Mouse (Mus musculus) hindbrain, embryonic 10.5 days (tissue): ENCODE results near the gene Gss. TPM values are rescaled to one million over a fixed set of nuclear protein-coding genes. Genes with fewer than 3 reads are reported as not detected.
A peak's percentile ranks its signal among the peaks of the same experiment; 100 is the strongest.

Source experiments
- DNase-seq: peaks from one replicate; pipeline ENCODE4 v3.0.0-alpha.2; 2017; ENCODE audit warnings: low spot score
- H3K27ac ChIP-seq: fragments of 300-500 bp; sonication (generic); 2 replicates; pipeline ENCODE4 v1.5.1; 2016; ENCODE audit warnings: mild to moderate bottlenecking, moderate library complexity
- H3K27me3 ChIP-seq: fragments of 300-500 bp; sonication (generic); 2 replicates; pipeline ENCODE4 v1.6.1; 2016; ENCODE audit warnings: mild to moderate bottlenecking; ENCODE audit not compliant: poor library complexity, insufficient read depth, severe bottlenecking
- H3K36me3 ChIP-seq: fragments of 300-500 bp; sonication (generic); 2 replicates; pipeline ENCODE4 v1.6.1; 2016; ENCODE audit warnings: mild to moderate bottlenecking, moderate library complexity
- H3K4me1 ChIP-seq: fragments of 300-500 bp; sonication (generic); replicated peaks from 2 replicates; pipeline ENCODE4 v1.6.1; 2016; ENCODE audit warnings: mild to moderate bottlenecking
- H3K4me3 ChIP-seq: fragments of 300-500 bp; sonication (generic); 2 replicates; pipeline ENCODE4 v1.5.1; 2016; ENCODE audit warnings: mild to moderate bottlenecking, moderate library complexity
- H3K9me3 ChIP-seq: fragments of 300-500 bp; sonication (generic); 2 replicates; pipeline ENCODE4 v1.6.1; 2016; ENCODE audit warnings: mild to moderate bottlenecking, moderate library complexity
- WGBS: fragments of 180-500 bp; shearing (Covaris S2); methylation state at CpG from one replicate; pipeline ENCODE4 v1.1.7; 2016; 5-methylcytosine and 5-hydroxymethylcytosine counted together
- polyA plus RNA-seq: library from polyadenylated mRNA; unstranded; fragments of >200 nt; fragmentation: Nextera tagmentation; extraction: Ambion mirVana; gene quantifications from 2 replicates; pipeline ENCODE4 v1.2.1, GENCODE M21; 2016

The Gss gene
- polyA plus RNA-seq: 19.9 and 20.6 TPM in 2 replicates

GRCm38 (mm10) chr2:155592137-155592853 is at the start of gene Gss:
Gene Gss (minus strand): TSS chr2:155592810.
- Histone ChIP-seq H3K4me1 (peaks cover 18% of the 10 kb centered on the region), H3K27ac (peak within 1 kb of the TSS; percentile 90), H3K4me3 (peak within 1 kb of the TSS; percentile 66), H3K27me3 (no peaks in the 10 kb centered on the region), H3K36me3 (no peaks in the 10 kb centered on the region), H3K9me3 (no peaks in the 10 kb centered on the region)
- under 1% methylated on average over 53 of the region's 53 CpGs for WGBS
- peak; percentile 100 for DNase-seq

- peak; percentile 19 for DNase-seq
- 82% methylated on average over 18 of the region's 18 CpGs for WGBS
- Histone ChIP-seq H3K4me1 (peaks cover 12% of the 10 kb centered on the region; the same call in 1 of the 2 replicates), H3K4me3 (no peak overlapping the region), H3K9me3 (no peaks in the 10 kb centered on the region), H3K36me3 (peaks cover 99% of the 10 kb centered on the region), H3K27ac (peak overlapping the region; percentile 19), H3K27me3 (no peaks in the 10 kb centered on the region)
These were observed 49.2 kb upstream of the Gss start for GRCm38 (mm10) chr2:155641540-155642472.

- Histone ChIP-seq H3K27me3 (no peaks in the 10 kb centered on the region), H3K4me3 (no peak overlapping the region), H3K27ac (peak overlapping the region; percentile 46; the same call in 1 of the 2 replicates), H3K36me3 (peaks cover 100% of the 10 kb centered on the region), H3K4me1 (peaks cover 12% of the 10 kb centered on the region; the same call in 1 of the 2 replicates), H3K9me3 (no peaks in the 10 kb centered on the region)
- DNase-seq: no peak
- 85% methylated on average over 6 of the region's 6 CpGs for WGBS
These were observed 48.0 kb upstream of the Gss start for GRCm38 (mm10) chr2:155640656-155641055.

GRCm38 (mm10) chr2:155637411-155637810 is 44.8 kb upstream of the Gss start:
- no peak for DNase-seq
- Histone ChIP-seq H3K4me3 (no peak overlapping the region), H3K36me3 (peaks cover 100% of the 10 kb centered on the region), H3K27me3 (peaks cover 28% of the 10 kb centered on the region), H3K27ac (no peak overlapping the region), H3K4me1 (peaks cover 19% of the 10 kb centered on the region), H3K9me3 (no peaks in the 10 kb centered on the region)
- 97% methylated on average over 4 of the region's 4 CpGs for WGBS

- no peak overlapping the region for H3K4me3 ChIP-seq
- H3K27me3 ChIP-seq: peaks cover 33% of the 10 kb centered on the region
- DNase-seq: no peak
- no peak overlapping the region for H3K27ac ChIP-seq
- no peaks in the 10 kb centered on the region for H3K9me3 ChIP-seq
- H3K4me1 ChIP-seq: peaks cover 23% of the 10 kb centered on the region
- H3K36me3 ChIP-seq: peaks cover 100% of the 10 kb centered on the region
These were observed 44.3 kb upstream of the Gss start for GRCm38 (mm10) chr2:155636881-155637280.

GRCm38 (mm10) chr2:155635961-155636360 is 43.4 kb upstream of the Gss start:
- no peak overlapping the region for H3K4me3 ChIP-seq
- no peaks in the 10 kb centered on the region for H3K9me3 ChIP-seq
- peaks cover 42% of the 10 kb centered on the region for H3K27me3 ChIP-seq
- no peak overlapping the region for H3K27ac ChIP-seq
- DNase-seq: no peak
- H3K4me1 ChIP-seq: peaks cover 25% of the 10 kb centered on the region
- 97% methylated on average over 8 of the region's 8 CpGs for WGBS
- peaks cover 99% of the 10 kb centered on the region for H3K36me3 ChIP-seq

- Histone ChIP-seq H3K27ac (no peak overlapping the region), H3K4me1 (peaks cover 35% of the 10 kb centered on the region), H3K4me3 (no peak overlapping the region), H3K9me3 (no peaks in the 10 kb centered on the region), H3K36me3 (peaks cover 85% of the 10 kb centered on the region), H3K27me3 (peaks cover 56% of the 10 kb centered on the region)
- no peak for DNase-seq
- WGBS: 93% methylated on average over 8 of the region's 8 CpGs
These were observed 42.0 kb upstream of the Gss start for GRCm38 (mm10) chr2:155634562-155634961.

- Histone ChIP-seq H3K4me3 (no peak overlapping the region), H3K27ac (no peak overlapping the region), H3K9me3 (no peaks in the 10 kb centered on the region), H3K27me3 (peaks cover 65% of the 10 kb centered on the region), H3K36me3 (peaks cover 77% of the 10 kb centered on the region), H3K4me1 (peaks cover 43% of the 10 kb centered on the region)
- WGBS: 94% methylated on average over 9 of the region's 9 CpGs
- DNase-seq: no peak
These were observed 41.1 kb upstream of the Gss start for GRCm38 (mm10) chr2:155633731-155634130.

- peaks cover 73% of the 10 kb centered on the region for H3K36me3 ChIP-seq
- peak overlapping the region; percentile 1; the same call in 1 of the 2 replicates for H3K4me3 ChIP-seq
- no peaks in the 10 kb centered on the region for H3K9me3 ChIP-seq
- peaks cover 48% of the 10 kb centered on the region for H3K4me1 ChIP-seq
- WGBS: 61% methylated on average over 19 of the region's 19 CpGs
- no peak for DNase-seq
- peaks cover 71% of the 10 kb centered on the region for H3K27me3 ChIP-seq
- H3K27ac ChIP-seq: no peak overlapping the region
These were observed 40.5 kb upstream of the Gss start for GRCm38 (mm10) chr2:155633121-155633520.

GRCm38 (mm10) chr2:155632138-155632936 is 39.7 kb upstream of the Gss start:
- no peaks in the 10 kb centered on the region for H3K9me3 ChIP-seq
- H3K4me3 ChIP-seq: 0 out of 2 replicates have a peak overlapping the region, but pooled peaks have one; percentile 1
- H3K36me3 ChIP-seq: peaks cover 66% of the 10 kb centered on the region
- H3K4me1 ChIP-seq: peaks cover 48% of the 10 kb centered on the region
- WGBS: 65% methylated on average over 30 of the region's 30 CpGs
- peaks cover 79% of the 10 kb centered on the region for H3K27me3 ChIP-seq
- peak; percentile 12 for DNase-seq
- H3K27ac ChIP-seq: no peak overlapping the region

- Histone ChIP-seq H3K4me1 (peaks cover 55% of the 10 kb centered on the region), H3K27me3 (peaks cover 94% of the 10 kb centered on the region), H3K9me3 (no peaks in the 10 kb centered on the region), H3K36me3 (peaks cover 50% of the 10 kb centered on the region), H3K27ac (0 out of 2 replicates have a peak overlapping the region, but pooled peaks have one; percentile 13), H3K4me3 (peak overlapping the region; percentile 25)
- WGBS: 12% methylated on average over 43 of the region's 43 CpGs
- peak; percentile 44 for DNase-seq
These were observed 38.2 kb upstream of the Gss start for GRCm38 (mm10) chr2:155630590-155631416.
